Mouse (Mus musculus): Measurements from ENCODE around the gene Sarnp. TPM values are rescaled to one million over a fixed set of nuclear protein-coding genes. Genes with fewer than 3 reads are reported as not detected.

Sarnp gene
- polyA plus RNA-seq, 1 experiment, result 40.8 TPM

GRCm38 (mm10) chr10:128910066-128910841, 93.1 kb downstream of the Sarnp start:
- H3K36me3 ChIP-seq (ENCODE audit: control insufficient read depth, insufficient read depth), result peaks cover 39% of the 10 kb centered on the region
- H3K4me3 ChIP-seq, result peak overlapping the region; percentile 96
- H3K79me2 ChIP-seq (ENCODE audit: control insufficient read depth, insufficient read depth), result peaks cover 60% of the 10 kb centered on the region
- TF ChIP-seq MAX (IDR thresholded peaks at IDR 0.05; ENCODE audit: low read depth) (no peak), REST (IDR thresholded peaks at IDR 0.05; ENCODE audit: insufficient read depth, insufficient read length) (no peak), POLR2A (IDR thresholded peaks at IDR 0.05; ENCODE audit: insufficient read length, low read depth) (peak; percentile 40), POLR2AphosphoS2 (IDR thresholded peaks at IDR 0.05; ENCODE audit: insufficient read length, low read depth) (peak; percentile 77), USF1 (IDR thresholded peaks at IDR 0.05; ENCODE audit: low read depth) (no peak), TCF12 (IDR thresholded peaks at IDR 0.05; ENCODE audit: insufficient read depth, poor library complexity, severe bottlenecking) (no peak)
- H3K27me3 ChIP-seq (ENCODE audit: control insufficient read depth, insufficient read depth, insufficient read length), result no peaks in the 10 kb centered on the region
- H3ac ChIP-seq (ENCODE audit: control insufficient read depth, insufficient read length), result peak overlapping the region; percentile 90
- peak overlapping the region; percentile 93 for H3K4me2 ChIP-seq (ENCODE audit: low read depth)

- peaks cover 48% of the 10 kb centered on the region for H3K36me3 ChIP-seq (ENCODE audit: control insufficient read depth, insufficient read depth)
- H3K4me3 ChIP-seq, result peak overlapping the region; percentile 96
Observed at GRCm38 (mm10) chr10:128911430-128911829, 94.3 kb downstream of the Sarnp start.

GRCm38 (mm10) chr10:128912268-128912667, 95.1 kb downstream of the Sarnp start:
- Histone ChIP-seq H3K27me3 (ENCODE audit: control insufficient read depth, insufficient read depth, insufficient read length) (no peaks in the 10 kb centered on the region), H3K4me3 (peak overlapping the region; percentile 96), H3K36me3 (ENCODE audit: control insufficient read depth, insufficient read depth) (peaks cover 57% of the 10 kb centered on the region), H3K4me2 (ENCODE audit: low read depth) (peak overlapping the region; percentile 93), H3ac (ENCODE audit: control insufficient read depth, insufficient read length) (no peak overlapping the region), H3K79me2 (ENCODE audit: control insufficient read depth, insufficient read depth) (peaks cover 64% of the 10 kb centered on the region)
- TF ChIP-seq POLR2A (IDR thresholded peaks at IDR 0.05; ENCODE audit: insufficient read length, low read depth) (no peak), POLR2AphosphoS2 (IDR thresholded peaks at IDR 0.05; ENCODE audit: insufficient read length, low read depth) (peak; percentile 71), MYOG (IDR thresholded peaks at IDR 0.05; ENCODE audit: control insufficient read depth in 1 of 3, insufficient read depth in 1 of 3, insufficient read length in 2 of 3, low read depth in 2 of 3) (no peak)

More at GRCm38 (mm10) chr10:128911430-128911829, 94.3 kb downstream of the Sarnp start:
- Histone ChIP-seq H3K4me2 (ENCODE audit: low read depth) (peak overlapping the region; percentile 93), H3ac (ENCODE audit: control insufficient read depth, insufficient read length) (peak overlapping the region; percentile 90), H3K27me3 (ENCODE audit: control insufficient read depth, insufficient read depth, insufficient read length) (no peaks in the 10 kb centered on the region), H3K79me2 (ENCODE audit: control insufficient read depth, insufficient read depth) (peaks cover 64% of the 10 kb centered on the region)
- TF ChIP-seq SRF (IDR thresholded peaks at IDR 0.05; ENCODE audit: control insufficient read depth, insufficient read length, low read depth), result no peak

GRCm38 (mm10) chr10:128912791-128913190, 95.7 kb downstream of the Sarnp start:
- Histone ChIP-seq H3K27me3 (ENCODE audit: control insufficient read depth, insufficient read depth, insufficient read length) (no peaks in the 10 kb centered on the region), H3K4me2 (ENCODE audit: low read depth) (peak overlapping the region; percentile 93), H3K4me3 (peak overlapping the region; percentile 96), H3ac (ENCODE audit: control insufficient read depth, insufficient read length) (no peak overlapping the region), H3K79me2 (ENCODE audit: control insufficient read depth, insufficient read depth) (peaks cover 64% of the 10 kb centered on the region), H3K36me3 (ENCODE audit: control insufficient read depth, insufficient read depth) (peaks cover 61% of the 10 kb centered on the region)
- no peak for TF ChIP-seq POLR2A (IDR thresholded peaks at IDR 0.05; ENCODE audit: insufficient read length, low read depth)
- peak; percentile 80 for TF ChIP-seq POLR2AphosphoS2 (IDR thresholded peaks at IDR 0.05; ENCODE audit: insufficient read length, low read depth)

- Histone ChIP-seq H3K4me2 (ENCODE audit: low read depth) (peak overlapping the region; percentile 93), H3K36me3 (ENCODE audit: control insufficient read depth, insufficient read depth) (peaks cover 61% of the 10 kb centered on the region), H3K79me2 (ENCODE audit: control insufficient read depth, insufficient read depth) (peaks cover 64% of the 10 kb centered on the region), H3K27me3 (ENCODE audit: control insufficient read depth, insufficient read depth, insufficient read length) (no peaks in the 10 kb centered on the region), H3ac (ENCODE audit: control insufficient read depth, insufficient read length) (no peak overlapping the region), H3K4me3 (peak overlapping the region; percentile 96)
- no peak for TF ChIP-seq TCF12 (IDR thresholded peaks at IDR 0.05; ENCODE audit: insufficient read depth, poor library complexity, severe bottlenecking)
- no peak for TF ChIP-seq MYOG (IDR thresholded peaks at IDR 0.05; ENCODE audit: control insufficient read depth in 1 of 3, insufficient read depth in 1 of 3, insufficient read length in 2 of 3, low read depth in 2 of 3)
- TF ChIP-seq CEBPB (IDR thresholded peaks at IDR 0.05; ENCODE audit: insufficient read depth, poor library complexity, severe bottlenecking), result no peak
- TF ChIP-seq MAX (IDR thresholded peaks at IDR 0.05; ENCODE audit: low read depth), result no peak
- TF ChIP-seq USF1 (IDR thresholded peaks at IDR 0.05; ENCODE audit: low read depth), result no peak
- no peak for TF ChIP-seq MYOD1 (IDR thresholded peaks at IDR 0.05; ENCODE audit: control insufficient read depth in 1 of 3, insufficient read length in 2 of 3, low read depth in 2 of 3)
- no peak for TF ChIP-seq POLR2AphosphoS2 (IDR thresholded peaks at IDR 0.05; ENCODE audit: insufficient read length, low read depth)
- no peak for TF ChIP-seq SRF (IDR thresholded peaks at IDR 0.05; ENCODE audit: control insufficient read depth, insufficient read length, low read depth)
- no peak for TF ChIP-seq E2F4 (IDR thresholded peaks at IDR 0.05; ENCODE audit: insufficient read depth)
- TF ChIP-seq REST (IDR thresholded peaks at IDR 0.05; ENCODE audit: insufficient read depth, insufficient read length), result no peak
- no peak for TF ChIP-seq POLR2A (IDR thresholded peaks at IDR 0.05; ENCODE audit: insufficient read length, low read depth)
- no peak for TF ChIP-seq TCF3 (IDR thresholded peaks at IDR 0.05; ENCODE audit: insufficient read length, low read depth)
Observed at GRCm38 (mm10) chr10:128913219-128913618, 96.1 kb downstream of the Sarnp start.
